Mouse (Mus musculus) cortical plate, adult 2 months (tissue): ENCODE results near the gene Tesmin. TPM values are rescaled to one million over a fixed set of nuclear protein-coding genes. Genes with fewer than 3 reads are reported as not detected.

ENCODE experiments used
- H3K27ac ChIP-seq: fragments of 200-500 bp; 2 replicates; pipeline ENCODE4 v1.5.1; 2012; ENCODE audit warnings: low read length, control low read depth, inconsistent platforms; ENCODE audit not compliant: insufficient read depth
- H3K4me1 ChIP-seq: fragments of 200-500 bp; 2 replicates; pipeline ENCODE4 v1.6.1; 2011; ENCODE audit warnings: low read length; ENCODE audit not compliant: control insufficient read depth, insufficient read depth
- H3K4me3 ChIP-seq: fragments of 200-500 bp; 2 replicates; pipeline ENCODE4 v1.5.1; 2011; ENCODE audit warnings: mild to moderate bottlenecking, low read length, control low read depth; ENCODE audit not compliant: insufficient read depth
- CTCF ChIP-seq: fragments of 200-500 bp; IDR thresholded peaks from 2 replicates; pipeline ENCODE4 v1.5.1; 2011; ENCODE audit warnings: mild to moderate bottlenecking, control low read depth, low read length; ENCODE audit not compliant: insufficient read depth; ENCODE audit errors: extremely low read depth
- POLR2A ChIP-seq: fragments of 200-500 bp; IDR thresholded peaks from 2 replicates; pipeline ENCODE4 v1.6.1; 2011; ENCODE audit warnings: mild to moderate bottlenecking, low read length, control low read depth; ENCODE audit not compliant: insufficient read depth; ENCODE audit errors: extremely low read depth
- polyA plus RNA-seq: library from polyadenylated mRNA; depleted of rRNA; stranded (reverse); fragments of >200 nt; gene quantifications from 2 replicates; pipeline ENCODE4 v1.2.3, GENCODE M21; 2012

The Tesmin gene
- polyA plus RNA-seq, 1 experiment: 0.15 TPM

DNA sequence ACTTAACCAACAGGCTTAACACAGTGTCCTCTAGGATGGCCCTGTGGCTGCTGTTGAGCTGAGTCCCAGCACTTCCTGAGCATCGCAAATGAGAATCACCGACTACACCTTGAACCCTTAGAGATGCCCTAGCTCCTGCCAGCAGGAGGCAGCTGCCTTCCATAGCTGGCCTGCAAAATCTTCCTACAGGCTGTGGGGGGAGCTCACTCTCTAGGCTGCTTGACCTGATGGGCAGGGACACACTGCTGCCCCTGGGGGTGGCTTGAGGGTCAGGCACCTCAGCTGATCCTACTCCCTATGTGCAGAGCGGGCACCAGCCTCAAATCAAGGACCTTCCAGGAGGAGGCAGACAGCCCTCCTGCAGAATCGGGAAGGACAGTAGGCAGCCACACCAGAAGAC lies 31.0 kb upstream of the Tesmin start:
- 0 out of 2 replicates have a peak, but pooled peaks cover 1% of the 10 kb centered on the region for H3K4me1 ChIP-seq
- H3K27ac ChIP-seq: no peak overlapping the region
- H3K4me3 ChIP-seq: no peak overlapping the region
- no peak for TF ChIP-seq CTCF
- TF ChIP-seq POLR2A: no peak

- Histone ChIP-seq H3K4me3 (no peak overlapping the region), H3K27ac (no peak overlapping the region), H3K4me1 (no peaks in the 10 kb centered on the region)
- TF ChIP-seq POLR2A: no peak
- TF ChIP-seq CTCF: 0 out of 2 replicates have a peak, but pooled peaks have one; percentile 1
Measured at GRCm38 (mm10) chr19:3359841-3360588, 28.6 kb upstream of the Tesmin start.

GRCm38 (mm10) chr19:3363510-3363909 lies 25.1 kb upstream of the Tesmin start:
- Histone ChIP-seq H3K27ac (no peak overlapping the region), H3K4me1 (no peaks in the 10 kb centered on the region), H3K4me3 (no peak overlapping the region)
- TF ChIP-seq POLR2A (no peak), CTCF (no peak)

- Histone ChIP-seq H3K27ac (no peak overlapping the region), H3K4me3 (no peak overlapping the region), H3K4me1 (no peaks in the 10 kb centered on the region)
- TF ChIP-seq POLR2A: no peak
Measured at GRCm38 (mm10) chr19:3365089-3365488, 23.6 kb upstream of the Tesmin start.

- Histone ChIP-seq H3K4me3 (no peak overlapping the region), H3K27ac (no peak overlapping the region), H3K4me1 (no peaks in the 10 kb centered on the region)
- TF ChIP-seq CTCF (no peak), POLR2A (no peak)
Measured at GRCm38 (mm10) chr19:3368276-3368675, 20.4 kb upstream of the Tesmin start.

DNA sequence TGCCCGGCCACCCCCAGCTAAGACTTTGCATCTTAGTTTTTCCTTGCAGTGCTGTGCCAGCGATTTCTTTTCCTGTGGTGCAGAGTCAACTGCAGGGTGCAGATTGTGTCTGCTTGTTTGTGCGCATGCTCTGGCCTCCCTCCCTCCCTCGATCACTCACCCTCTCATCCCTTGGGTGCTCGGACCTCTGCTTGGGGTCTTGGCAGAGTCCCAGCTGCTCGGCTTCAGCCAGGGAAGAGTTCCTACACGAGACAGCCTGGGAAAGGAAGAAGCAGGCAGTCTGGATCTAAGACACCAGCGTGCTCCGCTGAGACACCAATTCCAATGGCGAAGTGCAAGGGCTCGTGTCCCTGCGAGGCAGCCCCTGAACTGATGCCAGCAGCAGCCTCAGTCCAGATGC lies 15.3 kb upstream of the Tesmin start:
- Histone ChIP-seq H3K4me1 (no peaks in the 10 kb centered on the region), H3K27ac (no peak overlapping the region), H3K4me3 (no peak overlapping the region)
- TF ChIP-seq CTCF: no peak
- TF ChIP-seq POLR2A: no peak

GRCm38 (mm10) chr19:3374028-3374427 lies 14.6 kb upstream of the Tesmin start:
- TF ChIP-seq POLR2A: no peak
- no peak for TF ChIP-seq CTCF
- Histone ChIP-seq H3K4me1 (no peaks in the 10 kb centered on the region), H3K4me3 (no peak overlapping the region), H3K27ac (no peak overlapping the region)

DNA sequence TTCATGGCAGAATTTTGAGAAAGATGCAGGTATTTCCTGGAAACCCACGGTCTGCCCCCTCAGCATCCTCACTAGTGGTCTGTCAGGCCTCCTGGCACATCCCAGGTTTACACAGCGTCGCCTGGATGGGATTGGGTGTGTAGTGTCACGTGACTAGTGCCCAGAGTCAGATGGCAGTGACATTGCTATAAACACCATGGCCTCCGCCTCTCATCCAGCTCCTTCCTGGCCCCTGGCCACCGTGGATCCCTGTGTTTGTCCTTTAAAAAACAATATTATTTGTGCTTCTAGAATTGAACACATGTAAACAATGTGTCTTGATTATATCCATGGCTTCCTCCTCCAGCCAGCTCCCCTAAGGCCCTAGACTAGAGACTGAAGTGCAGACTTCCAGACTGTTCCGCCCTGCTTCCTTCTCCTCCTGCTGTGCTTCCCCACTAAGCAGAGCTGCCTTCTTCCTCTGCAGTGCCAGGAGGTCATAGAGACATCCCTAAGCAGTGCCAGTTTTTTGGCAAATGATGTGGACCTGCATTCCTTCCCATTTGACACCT lies 12.6 kb upstream of the Tesmin start:
- no peak overlapping the region for H3K27ac ChIP-seq
- H3K4me3 ChIP-seq: no peak overlapping the region
- H3K4me1 ChIP-seq: no peaks in the 10 kb centered on the region
- TF ChIP-seq CTCF (no peak), POLR2A (no peak)

- Histone ChIP-seq H3K4me3 (no peak overlapping the region), H3K4me1 (no peaks in the 10 kb centered on the region), H3K27ac (no peak overlapping the region)
- TF ChIP-seq CTCF: no peak
- no peak for TF ChIP-seq POLR2A
Measured at GRCm38 (mm10) chr19:3376966-3377715, 11.5 kb upstream of the Tesmin start.

DNA sequence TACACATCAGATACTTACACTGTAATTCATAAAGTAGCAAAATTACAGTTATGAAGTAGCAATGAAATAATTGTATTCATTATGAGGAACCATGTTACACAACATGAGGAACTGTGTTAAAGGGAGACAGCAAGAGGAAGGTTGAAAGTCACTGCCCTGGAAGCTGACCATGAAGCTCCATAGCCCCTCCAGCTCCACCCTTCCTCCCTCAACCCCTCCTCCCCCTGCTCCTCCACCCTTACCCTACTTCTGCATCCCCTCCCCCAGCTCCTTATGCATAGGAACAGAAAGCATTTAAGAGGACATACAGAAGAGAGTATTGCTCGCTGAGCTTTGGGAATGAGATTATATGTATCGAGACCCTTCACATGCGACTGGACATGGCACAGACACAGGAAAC lies 10.0 kb upstream of the Tesmin start:
- Histone ChIP-seq H3K27ac (no peak overlapping the region), H3K4me3 (no peak overlapping the region), H3K4me1 (no peaks in the 10 kb centered on the region)
- no peak for TF ChIP-seq POLR2A
- TF ChIP-seq CTCF: no peak
